ENCODE assay signal across 9 mouse cellular contexts in genomic region chr16:25967297-25967696, GRCm38 (mm10).
DNase-seq lines count a peak whose midpoint lies in the region; ATAC-seq lines count a peak whose summit lies in the region.
"Had no signal": no experiment of that assay in that cellular context is flagged by ENCODE, and none has a peak within 500 bp of the region (broad histone marks: within the 10 kb centered on the region; RNA-seq: fewer than 3 reads in every experiment).

No protein-coding gene starts in this region.

- no peaks in the 10 kb centered on the region for H3K9me3 ChIP-seq in heart, embryonic 12.5 days (replicated peaks)
- H3K9me3 ChIP-seq: embryonic facial prominence, embryonic 12.5 days had no signal

- no peak overlapping the region for H3K27ac ChIP-seq in heart, embryonic 12.5 days (ENCODE audit: poor library complexity, severe bottlenecking)
- H3K27ac ChIP-seq: embryonic facial prominence, embryonic 12.5 days had no signal

- DNase-seq in heart, adult 9 months (ENCODE audit: low spot score in 2 of 2): peak; percentile 13 to 48
- DNase-seq in T-cell, adult 2 months (ENCODE audit: low spot score): peak; percentile 7
- DNase-seq in gastrocnemius, postnatal 4 days (ENCODE audit: low spot score in 2 of 2): peak; percentile 44 to 68
- peak; percentile 43 to 68 for DNase-seq in layer of hippocampus, postnatal 36 days
- peak; percentile 77 for DNase-seq in mesoderm, embryonic 11.5 days (ENCODE audit: low read depth, low spot score)
- DNase-seq in right cerebral cortex, postnatal 4 days: peak; percentile 75

- H3K4me2 ChIP-seq in heart, embryonic 12.5 days: no peak overlapping the region
- H3K4me2 ChIP-seq: embryonic facial prominence, embryonic 12.5 days had no signal

- no peak overlapping the region for H3K9ac ChIP-seq in heart, embryonic 12.5 days
- H3K9ac ChIP-seq: embryonic facial prominence, embryonic 12.5 days had no signal

- no peaks in the 10 kb centered on the region for H3K4me1 ChIP-seq in heart, embryonic 12.5 days (replicated peaks)
- H3K4me1 ChIP-seq: embryonic facial prominence, embryonic 12.5 days had no signal

- H3K36me3 ChIP-seq in heart, embryonic 12.5 days: peaks cover 57% of the 10 kb centered on the region

- ATAC-seq in heart, embryonic 12.5 days (ENCODE audit: insufficient number of reproducible peaks, low FRiP score): no peak
- ATAC-seq in common myeloid progenitor, adult 5-6 weeks (replicated peaks; ENCODE audit: low read depth, poor library complexity, severe bottlenecking): peak; percentile 78

- no peaks in the 10 kb centered on the region for H3K27me3 ChIP-seq in heart, embryonic 12.5 days (replicated peaks)
- H3K27me3 ChIP-seq: embryonic facial prominence, embryonic 12.5 days had no signal

- 31% methylated on average over 3 of the region's 3 CpGs for WGBS in heart, embryonic 12.5 days

- H3K4me3 ChIP-seq in heart, embryonic 12.5 days: no peak overlapping the region
- H3K4me3 ChIP-seq: embryonic facial prominence, embryonic 12.5 days had no signal

Comparison
In these comparisons a context has a peak if more than half of its experiments do, and no peak if none do; other contexts are left out.
1. DNase-seq: peak in every context shown above with its lines; median percentile 77 in mesoderm, embryonic 11.5 days; 75 in right cerebral cortex, postnatal 4 days; 56 in gastrocnemius, postnatal 4 days; 56 in layer of hippocampus, postnatal 36 days; 30 in heart, adult 9 months; 7 in T-cell, adult 2 months.